Mouse (Mus musculus) heart, adult 2 months (tissue): ENCODE data around the gene Aqp9.

ENCODE experiments used
- CTCF ChIP-seq: fragments of 200-600 bp; IDR thresholded peaks from 2 replicates; pipeline ENCODE4 v1.8.1; 2022; ENCODE audit warnings: antibody characterized with exemption, mild to moderate bottlenecking, moderate library complexity
- EP300 ChIP-seq: fragments of 200-500 bp; IDR thresholded peaks from 2 replicates; pipeline ENCODE4 v1.6.1; 2011; ENCODE audit warnings: low read depth, low read length, control low read depth; ENCODE audit not compliant: insufficient read depth
- POLR2A ChIP-seq: fragments of 200-500 bp; IDR thresholded peaks from 2 replicates; pipeline ENCODE4 v1.6.1; 2011; ENCODE audit warnings: mild to moderate bottlenecking, low read depth, low read length, control low read depth; ENCODE audit not compliant: insufficient read depth

DNA sequence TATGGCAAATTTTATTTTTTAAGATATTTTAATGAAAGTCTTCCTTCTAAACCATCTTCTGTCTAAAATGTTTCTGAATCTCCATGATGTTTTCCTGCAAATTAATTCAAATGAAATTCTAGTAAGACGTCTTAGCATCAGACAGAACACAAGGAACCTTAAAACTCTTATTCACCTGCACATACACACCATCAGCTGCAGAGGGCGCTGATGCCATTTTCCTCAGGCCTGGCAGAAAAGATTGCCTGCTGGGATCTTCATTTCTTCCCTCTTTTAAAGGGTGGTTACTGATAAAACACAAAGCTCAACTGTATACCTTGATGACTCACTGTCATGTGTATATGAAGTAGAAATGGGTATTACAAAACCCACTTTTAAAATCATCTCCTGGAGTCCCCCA lies 42.4 kb upstream of the Aqp9 start:
- TF ChIP-seq POLR2A (no peak), CTCF (peak; percentile 82), EP300 (no peak)
